Mouse (Mus musculus): ENCODE data around the gene Naa38.
"Not testable (repeated sequence)": the region's sequence is repeated elsewhere in the genome, so short reads cannot be mapped to it uniquely, and the experiment has no call there.

Naa38 gene

DNA sequence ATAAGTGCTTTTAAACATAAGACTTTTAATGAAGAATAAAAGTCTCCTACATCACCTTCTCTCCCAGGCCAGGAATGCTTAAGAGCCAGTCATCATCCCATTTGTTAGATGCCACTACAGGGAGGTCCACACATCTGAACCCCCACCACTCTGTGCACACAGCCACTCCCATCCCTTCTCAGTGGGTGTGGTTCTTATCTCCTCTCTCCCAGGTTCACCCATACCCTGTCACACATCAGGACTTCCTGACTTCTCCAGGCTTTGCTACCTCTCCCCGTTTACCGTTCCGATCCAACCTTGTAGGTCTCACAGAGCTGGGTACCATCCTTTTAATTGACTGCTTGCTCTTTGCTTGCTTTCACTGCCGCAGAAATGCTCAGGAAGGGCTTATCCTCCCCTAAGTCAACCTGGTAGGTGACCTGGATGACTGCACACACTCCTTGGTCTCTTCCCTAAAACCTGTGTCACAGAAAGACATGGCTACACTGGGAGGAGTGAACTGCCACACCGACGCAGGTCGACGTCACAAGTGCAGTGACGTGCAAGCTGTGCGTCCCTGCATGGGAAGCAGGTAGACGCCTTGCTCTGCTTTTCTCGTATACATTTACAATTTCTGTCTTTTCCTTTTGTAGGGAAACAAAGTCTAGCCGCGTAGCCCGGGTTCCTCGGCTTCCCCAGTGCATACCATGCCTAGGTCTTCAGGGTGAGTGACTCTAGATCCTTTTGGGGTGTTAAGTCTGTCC lies 21.9 kb upstream of the Naa38 start:
- no peak for DNase-seq (ENCODE audit: low spot score)

DNA sequence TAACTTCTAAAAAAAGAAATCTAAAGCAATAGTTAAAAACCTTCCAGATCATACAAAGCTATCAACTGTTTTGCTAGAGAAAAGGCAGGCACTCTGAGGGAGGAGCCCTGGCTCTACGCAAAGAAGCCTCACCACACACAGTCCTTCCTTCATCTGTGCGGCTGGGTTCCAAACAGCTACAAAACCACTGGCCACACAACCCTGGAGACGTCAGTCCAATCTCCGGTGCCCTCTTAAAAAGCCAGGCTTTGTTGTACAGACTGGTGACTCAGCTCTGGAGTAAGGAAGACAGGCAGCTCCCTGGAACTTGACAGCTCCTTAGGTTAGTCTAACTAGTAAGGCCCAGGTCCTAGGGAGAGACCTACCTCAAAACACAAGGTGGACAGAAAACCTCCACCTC lies 19.6 kb upstream of the Naa38 start:
- DNase-seq (ENCODE audit: low spot score) = no peak

DNA sequence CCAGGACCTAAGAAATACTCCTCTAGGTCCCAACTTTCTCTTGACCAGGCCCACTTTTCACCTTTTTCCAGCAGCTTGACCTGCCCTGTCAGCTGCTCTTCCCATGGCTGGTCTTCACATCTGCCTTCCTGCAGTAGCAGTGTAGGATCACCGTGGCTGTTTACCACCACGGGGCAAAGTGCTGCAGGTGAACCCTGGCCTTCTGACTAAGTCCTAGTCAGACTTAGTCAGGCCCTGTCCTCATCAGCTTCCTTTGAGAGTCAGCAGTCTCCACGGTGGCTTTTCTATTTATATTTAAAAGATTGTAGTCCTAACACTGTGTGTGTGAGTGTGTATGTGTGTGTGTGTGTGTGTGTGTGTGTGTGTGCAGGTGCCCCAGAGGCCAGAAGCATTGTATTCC lies 17.5 kb upstream of the Naa38 start:
- DNase-seq (ENCODE audit: low spot score) = no peak

DNA sequence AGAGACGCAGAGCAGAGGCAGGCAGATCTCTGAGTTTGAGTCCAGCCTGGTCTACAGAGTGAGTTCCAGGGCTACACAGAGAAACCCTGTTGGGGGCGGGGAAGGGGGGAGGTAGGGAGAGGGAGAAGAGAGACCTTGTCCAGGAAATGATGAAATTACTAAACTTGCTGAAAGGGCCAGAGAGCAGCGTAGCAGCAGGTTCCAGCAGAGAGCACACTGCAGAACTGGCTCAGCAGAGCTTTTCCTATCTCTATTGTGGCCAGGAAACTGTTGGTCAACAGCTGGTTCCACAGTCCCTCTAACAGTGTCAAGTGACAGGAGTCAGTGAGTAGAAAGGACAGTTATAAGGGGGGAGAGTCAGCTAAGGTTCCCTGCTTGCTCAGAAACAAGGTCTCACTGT lies 15.7 kb upstream of the Naa38 start:
- no peak for DNase-seq (ENCODE audit: low spot score)

DNA sequence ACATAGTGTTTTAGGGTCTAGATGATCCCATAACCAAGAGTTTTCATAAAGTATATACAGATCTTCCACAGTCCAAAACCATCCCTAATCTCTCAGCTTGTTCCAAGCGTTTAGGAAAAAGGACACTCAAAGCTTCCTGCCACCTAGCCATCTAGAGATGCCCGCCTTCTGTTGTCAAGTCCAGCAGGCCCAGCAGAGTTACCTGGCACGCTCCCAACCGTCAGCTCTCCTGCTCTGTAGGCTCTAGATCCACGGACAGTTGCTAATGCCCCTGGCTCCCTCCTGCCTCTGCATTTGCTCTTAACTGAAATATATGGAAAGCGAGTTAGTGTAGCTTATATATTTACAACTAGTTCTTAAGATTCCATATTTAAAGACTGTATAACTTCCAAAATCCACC lies 13.9 kb upstream of the Naa38 start:
- DNase-seq (ENCODE audit: low spot score) = no peak

DNA sequence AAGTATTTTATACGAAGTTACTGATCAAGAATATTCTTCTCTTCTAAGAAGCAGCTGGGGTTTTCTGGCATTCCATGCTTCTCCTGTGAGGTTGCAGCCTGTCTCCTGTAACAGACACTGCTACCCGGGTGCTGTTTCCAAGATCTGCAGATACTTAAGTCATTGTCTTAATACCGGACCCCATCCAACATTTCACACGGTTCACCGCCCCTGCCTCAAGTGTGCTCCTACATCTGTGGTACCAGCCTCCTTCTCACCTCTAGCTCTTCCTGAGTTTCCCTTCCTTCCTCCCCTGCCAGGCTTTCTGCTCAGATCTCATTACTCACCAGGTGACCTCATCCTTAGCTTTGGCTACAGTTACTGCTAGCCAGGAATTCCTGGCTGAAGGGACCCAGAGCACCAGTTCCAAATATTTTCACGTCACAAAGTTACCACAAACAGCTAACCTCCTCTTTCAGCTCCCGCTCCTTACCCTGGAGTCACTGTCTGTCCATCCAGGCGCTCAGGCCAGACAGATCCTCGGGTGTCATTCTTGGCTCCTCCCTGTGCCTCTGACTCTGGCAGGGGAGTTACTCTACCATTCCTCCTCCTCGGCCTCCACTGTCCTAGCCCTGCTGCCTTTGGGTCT lies 12.7 kb upstream of the Naa38 start:
- no peak for DNase-seq (ENCODE audit: low spot score)

DNA sequence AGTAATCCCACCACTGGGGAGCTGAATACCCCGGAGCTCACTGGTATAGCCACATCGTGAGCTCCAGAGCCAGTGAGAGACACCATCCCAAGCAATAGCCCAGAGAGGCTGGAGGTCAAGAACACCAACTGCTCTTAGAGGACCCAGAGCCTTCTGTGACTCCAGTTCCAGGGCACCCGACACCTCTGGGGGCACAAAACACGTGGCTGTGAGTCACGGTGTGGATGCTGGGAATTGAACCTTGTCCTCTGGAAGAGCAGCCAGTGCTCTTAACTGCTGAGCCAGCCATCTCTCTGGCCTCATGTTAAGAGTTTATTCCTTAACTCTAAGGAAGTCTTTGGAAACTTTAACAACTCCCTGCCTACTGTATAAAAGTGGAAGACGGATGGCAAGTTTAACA lies 10.3 kb upstream of the Naa38 start:
- no peak for DNase-seq (ENCODE audit: low spot score)

DNA sequence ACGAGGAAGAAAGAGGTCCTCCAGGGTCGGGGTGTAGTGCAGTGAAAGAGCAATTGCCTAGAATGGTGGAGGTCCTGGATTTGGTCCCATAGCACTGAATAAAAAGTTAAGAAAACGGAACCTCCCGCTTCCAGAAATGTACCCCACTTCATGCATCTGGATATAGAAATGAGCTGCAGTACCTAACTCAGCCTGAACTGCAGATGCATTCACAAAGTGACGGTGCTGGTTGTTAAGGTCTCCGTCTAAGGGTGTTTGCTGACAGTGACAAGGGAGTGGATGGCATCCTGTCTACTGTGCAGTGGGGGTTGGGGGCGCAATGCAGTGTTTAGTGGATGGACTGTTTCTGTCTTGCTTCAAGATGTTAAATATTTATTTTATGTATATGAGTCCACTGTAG lies 8.5 kb upstream of the Naa38 start:
- DNase-seq (ENCODE audit: low spot score) = no peak

DNA sequence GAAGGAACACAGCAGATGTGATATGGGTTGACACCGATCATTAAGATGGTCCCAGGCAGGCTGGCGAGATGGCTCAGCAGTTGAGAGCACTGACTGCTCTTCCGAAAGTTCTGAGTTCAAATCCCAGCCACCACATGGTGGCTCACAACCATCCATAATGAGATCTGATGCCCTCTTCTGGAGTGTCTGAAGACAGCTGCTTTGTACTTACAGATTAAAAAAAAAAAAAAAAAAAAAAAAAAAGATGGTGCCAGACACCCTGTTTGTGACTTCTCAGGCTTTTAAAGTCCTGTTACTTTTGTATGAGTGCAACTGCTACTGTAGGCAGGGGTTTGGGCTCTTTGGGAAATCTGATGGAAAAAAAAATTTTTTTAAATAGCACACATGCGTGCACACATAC lies 6.6 kb upstream of the Naa38 start:
- DNase-seq (ENCODE audit: low spot score) = no peak

DNA sequence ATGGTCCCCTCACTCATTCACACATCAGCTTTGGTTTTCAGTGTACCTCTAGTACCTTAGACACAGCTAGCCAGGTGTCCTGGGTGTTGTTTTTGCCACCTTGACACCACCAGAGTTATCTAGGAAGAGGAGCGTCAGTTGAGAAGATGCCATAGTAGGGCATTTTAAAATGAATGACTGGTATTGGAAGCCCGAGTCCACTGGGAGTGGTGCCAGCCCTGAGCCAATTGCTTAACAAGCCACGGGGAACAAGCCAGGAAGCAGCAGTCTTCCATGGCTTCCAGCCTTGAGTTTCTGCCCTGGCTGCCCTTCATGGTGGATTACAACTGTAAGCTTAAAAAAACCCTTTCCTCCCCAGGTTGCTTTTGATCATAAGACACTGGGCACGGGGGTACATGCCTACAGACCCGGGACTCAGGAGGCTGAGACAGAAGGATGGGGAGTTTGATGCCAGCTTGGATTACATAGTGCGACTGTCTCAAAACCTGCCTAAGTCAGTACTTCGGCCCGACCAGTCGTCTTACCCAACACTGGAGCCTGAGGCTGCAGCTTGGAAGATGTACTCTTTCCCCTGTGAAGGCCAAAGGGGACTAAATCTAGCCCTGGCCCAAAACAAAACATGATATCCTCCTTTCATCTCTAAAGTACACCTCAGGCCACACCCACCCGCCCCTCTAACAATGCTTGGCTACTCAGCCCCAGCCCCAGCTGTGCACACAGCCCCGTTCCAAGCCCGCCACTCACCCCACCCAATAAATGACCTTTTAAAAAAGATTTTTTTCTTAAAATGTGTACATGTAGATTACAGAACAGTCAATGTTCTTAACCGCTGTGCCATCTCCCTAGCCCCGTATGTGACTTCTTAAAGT lies 5.5 kb upstream of the Naa38 start:
- no peak for DNase-seq (ENCODE audit: low spot score)

DNA sequence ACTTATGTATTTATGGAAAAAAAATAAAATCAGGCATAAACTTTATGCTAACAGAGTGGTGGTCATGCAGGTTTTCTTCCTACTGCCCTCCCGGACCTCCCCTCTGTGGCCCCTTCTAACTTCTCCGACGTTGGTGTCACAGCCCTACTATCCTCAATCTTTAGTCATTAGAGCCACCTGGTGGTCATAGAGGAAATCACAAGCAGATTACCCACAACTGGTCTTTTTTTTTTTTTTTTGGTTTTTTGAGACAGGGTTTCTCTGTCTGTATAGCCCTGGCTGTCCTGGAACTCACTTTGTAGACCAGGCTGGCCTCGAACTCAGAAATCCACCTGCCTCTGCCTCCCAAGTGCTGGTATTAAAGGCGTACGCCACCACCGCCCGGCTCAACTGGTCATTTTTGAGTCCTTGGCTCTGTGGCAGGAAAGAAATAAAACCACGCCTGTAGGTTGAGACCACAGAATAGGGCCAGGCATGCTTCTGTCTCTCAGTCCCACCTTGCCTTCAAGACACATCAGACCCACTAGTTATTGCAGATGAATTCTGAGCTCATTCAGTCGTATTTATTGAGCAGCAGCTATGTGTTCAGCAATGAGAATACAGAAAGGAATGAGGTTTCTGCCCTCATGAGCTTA lies 4.8 kb upstream of the Naa38 start:
- DNase-seq (ENCODE audit: low spot score) = no peak

DNA sequence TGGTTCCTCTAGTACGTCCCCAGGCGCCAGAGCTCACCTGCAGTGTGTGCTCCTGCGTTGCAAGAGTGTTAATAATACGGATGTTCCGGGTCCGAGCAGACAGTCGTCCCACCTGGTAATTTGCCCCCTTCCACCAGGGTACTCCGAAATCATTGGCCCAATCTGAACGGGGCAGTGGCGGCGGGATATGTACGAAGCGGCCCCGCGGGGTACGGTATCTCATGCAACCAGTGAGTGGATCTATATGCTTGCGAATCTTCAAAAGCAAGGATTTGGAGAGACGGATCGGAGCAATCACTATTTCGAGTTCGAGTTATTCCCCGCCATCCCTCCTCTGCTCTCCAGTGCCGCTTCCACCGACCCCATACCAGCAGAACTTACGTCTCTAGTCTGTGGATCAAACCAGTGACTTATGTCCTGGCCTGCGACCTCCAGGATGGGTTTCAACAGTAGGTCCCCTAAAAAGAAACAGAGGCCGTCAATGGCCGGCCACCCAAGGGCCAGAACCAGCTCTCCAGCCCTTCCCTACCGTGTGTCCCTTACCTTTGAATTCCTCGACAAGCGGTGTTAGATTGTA lies 608 bp upstream of the Naa38 start:
- not testable (repeated sequence) for DNase-seq (ENCODE audit: low spot score)

DNA sequence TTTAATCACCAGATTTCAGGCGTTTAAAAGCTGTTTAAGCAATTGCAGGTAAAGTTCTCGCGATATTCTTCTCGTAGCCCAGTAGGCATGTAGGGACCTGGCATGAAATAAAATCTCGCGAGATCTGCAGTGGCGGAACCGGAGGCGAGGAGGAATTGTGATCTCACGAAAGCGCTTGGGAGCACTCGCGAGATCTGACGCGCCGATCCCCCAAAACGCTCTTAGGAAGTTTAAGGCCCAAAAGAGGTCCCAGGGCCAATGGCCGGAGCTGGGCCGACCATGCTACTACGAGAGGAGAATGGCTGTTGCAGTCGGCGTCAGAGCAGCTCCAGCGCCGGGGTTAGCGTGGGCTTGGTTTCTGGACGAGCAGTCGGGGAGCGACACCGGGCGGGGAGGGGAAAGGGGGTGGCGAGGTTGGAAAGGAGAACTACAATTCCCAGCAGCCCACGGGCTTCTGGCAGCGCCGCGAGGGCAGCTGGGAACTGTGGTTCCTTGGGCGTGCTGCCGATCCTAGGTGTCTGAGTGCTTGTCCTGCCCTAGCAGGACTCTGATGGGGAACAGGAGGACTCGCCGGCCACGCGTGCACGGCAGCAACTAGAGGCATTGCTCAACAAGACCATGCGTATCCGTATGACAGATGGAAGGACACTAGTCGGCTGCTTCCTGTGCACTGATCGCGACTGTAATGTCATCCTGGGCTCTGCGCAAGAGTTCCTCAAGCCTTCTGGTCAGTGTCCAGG lies 517 bp downstream of the Naa38 start:
- peak; percentile 94 for DNase-seq (ENCODE audit: low spot score)

DNA sequence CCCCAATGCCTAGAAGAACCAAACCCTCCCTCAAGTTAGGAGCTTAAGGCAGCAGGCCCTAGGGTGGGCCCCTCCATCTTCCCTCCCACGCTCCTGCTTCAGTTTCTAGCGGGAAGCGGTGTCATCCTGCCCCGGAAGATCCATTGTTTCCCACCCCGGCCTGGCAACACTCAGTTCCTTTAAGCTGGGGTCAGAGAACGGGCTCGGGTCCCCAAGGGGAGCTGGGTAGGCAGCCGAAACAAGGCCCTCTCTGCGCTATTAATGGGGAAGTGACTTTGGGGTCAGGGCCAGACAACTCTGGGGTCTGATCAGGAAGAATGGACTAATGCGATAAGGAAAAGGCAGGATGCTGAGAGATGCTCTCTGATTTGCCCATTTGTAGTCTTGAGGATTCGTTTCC lies 1.5 kb downstream of the Naa38 start:
- no peak for DNase-seq (ENCODE audit: low spot score)

DNA sequence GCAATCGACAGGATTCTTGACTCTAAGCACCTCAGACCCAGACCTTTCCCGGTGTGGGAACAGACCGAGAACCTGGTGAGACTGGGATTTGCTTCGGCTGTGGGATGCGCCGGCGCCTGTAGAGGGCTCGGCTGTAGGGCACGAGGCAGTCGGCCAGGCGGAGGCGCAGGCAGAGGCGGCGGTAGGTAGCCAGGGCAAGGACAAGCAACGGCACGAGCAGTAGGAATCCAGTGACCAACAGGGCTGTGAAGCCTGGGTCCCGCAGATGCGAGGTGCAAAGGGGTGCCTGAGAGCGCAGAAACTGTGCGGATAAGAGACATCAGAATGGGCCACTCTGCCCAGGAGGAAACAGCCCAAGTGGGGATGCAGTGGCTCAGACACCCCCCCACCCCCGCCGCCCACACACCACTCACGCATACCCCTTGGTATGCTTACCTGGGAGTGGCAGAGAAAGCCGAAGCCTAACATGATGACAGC lies 2.3 kb downstream of the Naa38 start:
- DNase-seq (ENCODE audit: low spot score) = no peak

DNA sequence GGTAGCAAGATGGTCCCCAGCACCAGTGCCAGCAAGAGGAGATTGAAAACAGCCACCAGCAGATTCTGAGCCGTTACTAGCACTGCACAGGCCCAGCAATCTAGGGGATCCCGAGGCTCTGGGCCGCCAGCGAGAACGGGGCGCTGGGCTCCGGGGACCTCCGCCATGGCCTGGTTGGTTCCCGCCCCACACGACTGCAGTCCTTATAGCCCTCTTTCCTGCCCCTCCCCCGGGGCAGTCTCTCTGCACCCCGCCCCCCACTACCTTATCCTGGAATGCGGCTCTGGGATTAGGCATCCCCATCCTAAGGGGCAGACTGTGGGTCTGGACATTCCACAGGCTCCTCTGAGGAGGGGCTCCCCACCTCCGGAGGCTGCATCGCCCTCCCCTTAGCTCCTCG lies 2.8 kb downstream of the Naa38 start, which contains the start of gene Tmem88:
TSS of gene Tmem88 (minus strand) at position 176 of the 400 bp plus-strand sequence.
- DNase-seq (ENCODE audit: low spot score) = no peak

DNA sequence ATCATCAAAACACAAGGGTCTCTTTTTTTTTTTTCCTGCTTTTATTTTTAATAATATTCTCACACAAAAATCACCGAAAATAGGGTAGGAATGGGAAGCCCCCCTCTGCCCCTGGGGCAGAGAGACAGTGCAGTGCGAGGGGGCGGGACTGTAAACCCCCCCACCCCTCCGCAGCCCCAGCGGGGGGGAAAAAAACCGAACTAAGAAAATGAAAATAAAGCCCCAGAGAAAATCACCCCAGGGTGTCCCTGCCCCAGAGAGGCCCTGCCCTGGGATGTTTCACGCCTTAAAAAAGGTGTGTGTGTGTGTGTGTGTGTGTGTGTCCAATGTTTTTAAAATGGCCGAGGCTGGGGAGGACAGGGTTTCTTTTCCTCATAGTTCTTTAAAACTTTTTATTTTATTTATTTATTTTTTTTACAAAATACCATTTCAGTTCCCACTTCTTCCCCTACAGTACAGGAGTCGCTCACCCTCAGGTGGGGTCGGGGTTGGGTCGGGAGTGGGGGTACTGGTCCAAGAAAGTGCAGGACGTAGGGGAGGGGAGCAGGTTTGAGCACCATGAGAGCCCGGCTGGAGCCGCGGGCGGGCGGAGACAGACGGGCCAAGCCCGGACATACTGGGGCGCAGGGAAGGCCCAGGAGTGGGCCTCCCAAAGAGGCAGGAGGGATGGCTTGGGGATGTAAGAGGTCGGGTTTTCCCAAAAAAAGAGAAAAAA lies 3.4 kb downstream of the Naa38 start:
- DNase-seq (ENCODE audit: low spot score) = no peak

DNA sequence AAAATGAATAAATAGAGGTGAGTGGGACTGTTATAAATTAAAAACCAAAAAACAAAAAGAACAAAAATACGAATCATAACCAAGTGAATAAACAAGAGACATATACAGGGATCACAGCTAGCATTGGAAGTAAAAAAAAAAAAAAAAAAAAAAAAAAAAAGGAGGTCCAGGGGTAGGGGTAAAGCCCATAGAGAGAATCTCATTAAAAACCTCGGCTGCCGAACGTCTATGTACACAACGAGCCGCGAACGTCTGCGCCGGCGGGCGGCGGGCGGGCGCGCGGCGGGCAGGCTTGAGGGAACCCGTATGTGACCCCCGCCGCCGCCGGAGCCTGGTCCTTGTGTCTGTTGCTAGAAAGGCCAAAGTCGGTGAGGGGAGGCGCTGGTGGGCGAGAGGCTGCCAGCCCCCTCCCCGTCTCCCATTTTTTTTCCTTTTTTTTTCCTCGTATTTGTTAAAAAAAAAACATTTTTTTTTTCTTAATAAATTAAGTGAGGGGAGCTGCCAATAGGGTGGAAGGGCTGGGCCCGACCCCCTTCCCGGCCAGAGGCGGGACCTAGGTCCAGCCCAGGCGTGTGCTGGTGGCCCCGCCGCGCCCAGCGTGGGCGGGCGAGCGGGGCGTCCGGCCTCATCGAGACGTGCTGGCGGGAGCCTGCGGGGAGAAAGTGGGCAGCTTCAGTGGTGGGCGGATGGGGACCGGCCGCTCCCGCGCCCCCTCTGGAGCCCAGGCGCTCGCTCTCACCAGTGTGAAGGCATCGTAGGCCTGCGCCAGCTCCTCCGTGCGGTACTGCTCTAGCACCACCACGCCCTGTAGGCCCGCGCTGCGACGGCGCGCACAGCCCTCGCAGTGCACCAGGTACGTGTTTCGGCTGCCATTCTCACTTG lies 4.2 kb downstream of the Naa38 start:
- DNase-seq (ENCODE audit: low spot score) = no peak

DNA sequence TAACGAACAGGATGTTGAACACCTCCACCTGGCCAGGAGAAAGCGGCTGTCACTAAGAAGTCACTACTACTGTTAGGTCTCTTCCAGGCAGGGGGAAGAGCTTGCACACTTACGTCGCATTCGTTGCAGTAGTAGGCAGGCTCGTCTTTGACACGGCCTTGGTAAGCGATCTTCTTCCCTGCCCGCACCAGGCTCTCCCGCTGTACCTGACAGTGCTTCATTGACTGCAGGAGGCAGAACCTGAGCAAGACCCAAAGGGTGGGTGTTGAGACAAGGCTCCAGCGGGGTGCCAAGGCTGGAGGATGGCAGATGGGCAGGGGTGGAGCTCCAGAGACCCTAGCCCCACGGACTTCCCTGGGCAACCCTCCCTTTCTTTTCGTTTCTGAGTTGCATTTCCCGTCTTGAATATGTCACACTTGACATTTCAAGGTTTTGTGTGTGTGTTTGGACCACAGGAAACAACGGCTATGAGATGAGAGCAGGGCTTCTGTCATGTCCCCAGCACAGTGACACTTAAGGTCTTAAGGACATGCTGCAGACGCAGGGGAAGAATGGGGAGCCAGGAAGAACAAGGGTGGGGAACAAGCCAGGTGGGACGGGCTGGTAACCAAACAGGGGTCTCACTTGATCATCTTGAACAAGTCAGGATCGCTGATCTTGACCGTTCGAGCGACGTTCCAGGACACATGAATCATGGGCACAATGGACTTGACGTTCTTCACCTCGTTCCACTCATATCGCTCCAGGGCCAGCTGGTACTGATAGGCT lies 5.0 kb downstream of the Naa38 start:
- no peak for DNase-seq (ENCODE audit: low spot score)

Measured in ovary, postnatal 10 days (tissue).